Mouse (Mus musculus): ENCODE data around the gene Cdh13. TPM values are rescaled to one million over a fixed set of nuclear protein-coding genes. Genes with fewer than 3 reads are reported as not detected.
A peak's percentile ranks its signal among the peaks of the same experiment; 100 is the strongest.

Cdh13 gene
- polyA plus RNA-seq, 1 experiment from 2014 or later = 120 TPM

DNA sequence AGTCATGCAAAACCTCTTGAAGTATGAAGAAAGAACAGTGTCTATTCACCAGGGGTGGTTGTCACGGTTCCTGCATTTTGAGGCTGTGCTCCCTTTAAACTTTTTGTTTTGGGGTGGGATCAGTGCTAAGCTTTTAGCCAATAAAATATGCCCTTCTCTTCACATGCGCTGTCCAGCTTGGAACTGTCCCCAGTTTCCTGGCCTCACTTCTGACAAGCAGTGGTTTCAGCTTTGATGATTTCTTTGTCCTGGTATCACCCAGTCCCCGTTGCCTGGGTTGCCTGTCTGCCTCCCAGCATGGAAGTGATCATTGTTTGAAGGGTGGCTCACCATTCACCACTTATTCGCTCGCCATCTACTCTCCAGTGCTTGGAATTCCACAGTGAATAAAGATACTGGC, 156.3 kb downstream of the Cdh13 start:
- Histone ChIP-seq H3K36me3 (ENCODE audit: control insufficient read depth, insufficient read depth, low read length) (no peaks in the 10 kb centered on the region), H3K9ac (ENCODE audit: low read depth, low read length) (no peak overlapping the region), H3K4me2 (ENCODE audit: low read length) (no peak overlapping the region), H3K4me3 (ENCODE audit: low read length) (no peak overlapping the region), H3K27ac (ENCODE audit: low read depth, low read length) (no peak overlapping the region), H3K9me3 (ENCODE audit: control insufficient read depth, low read length) (no peaks in the 10 kb centered on the region), H3K4me1 (ENCODE audit: control insufficient read depth, insufficient read depth, low read depth, low read length) (peaks cover 10% of the 10 kb centered on the region), H3K27me3 (replicated peaks; ENCODE audit: control insufficient read depth, insufficient read depth, low read length) (no peaks in the 10 kb centered on the region)
- WGBS = 30% methylated on average over 5 of the region's 5 CpGs
- ATAC-seq = peak; percentile 67; the same call in 1 of the 2 replicates

DNA sequence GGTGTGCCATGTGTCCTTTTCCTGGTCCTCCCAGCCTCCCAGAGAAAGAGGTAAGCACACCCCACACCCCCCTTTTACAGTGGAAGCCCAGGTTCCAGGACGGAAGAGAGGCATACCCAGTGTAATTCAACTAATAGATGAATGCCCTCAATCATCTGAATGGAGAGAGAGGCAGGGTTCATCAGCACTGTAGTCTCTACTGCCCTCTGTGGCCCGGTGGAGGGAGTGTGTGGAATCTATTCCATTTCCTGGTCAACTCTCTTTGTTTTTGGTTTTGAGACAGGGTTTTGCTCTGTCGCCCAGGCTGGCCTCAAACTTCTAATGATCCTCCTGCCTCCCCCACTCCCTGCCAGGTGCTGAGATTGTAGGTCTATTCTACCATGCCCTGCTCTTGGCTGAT, 159.8 kb downstream of the Cdh13 start:
- peaks cover 2% of the 10 kb centered on the region; the same call in 1 of the 2 replicates for H3K4me1 ChIP-seq (ENCODE audit: control insufficient read depth, insufficient read depth, low read depth, low read length)
- no peak for ATAC-seq
- H3K27ac ChIP-seq (ENCODE audit: low read depth, low read length) = no peak overlapping the region
- H3K9ac ChIP-seq (ENCODE audit: low read depth, low read length) = no peak overlapping the region
- no peaks in the 10 kb centered on the region for H3K27me3 ChIP-seq (replicated peaks; ENCODE audit: control insufficient read depth, insufficient read depth, low read length)
- WGBS = 60% methylated on average over 3 of the region's 3 CpGs
- no peaks in the 10 kb centered on the region for H3K9me3 ChIP-seq (ENCODE audit: control insufficient read depth, low read length)
- H3K4me2 ChIP-seq (ENCODE audit: low read length) = no peak overlapping the region
- no peaks in the 10 kb centered on the region for H3K36me3 ChIP-seq (ENCODE audit: control insufficient read depth, insufficient read depth, low read length)
- H3K4me3 ChIP-seq (ENCODE audit: low read length) = no peak overlapping the region

DNA sequence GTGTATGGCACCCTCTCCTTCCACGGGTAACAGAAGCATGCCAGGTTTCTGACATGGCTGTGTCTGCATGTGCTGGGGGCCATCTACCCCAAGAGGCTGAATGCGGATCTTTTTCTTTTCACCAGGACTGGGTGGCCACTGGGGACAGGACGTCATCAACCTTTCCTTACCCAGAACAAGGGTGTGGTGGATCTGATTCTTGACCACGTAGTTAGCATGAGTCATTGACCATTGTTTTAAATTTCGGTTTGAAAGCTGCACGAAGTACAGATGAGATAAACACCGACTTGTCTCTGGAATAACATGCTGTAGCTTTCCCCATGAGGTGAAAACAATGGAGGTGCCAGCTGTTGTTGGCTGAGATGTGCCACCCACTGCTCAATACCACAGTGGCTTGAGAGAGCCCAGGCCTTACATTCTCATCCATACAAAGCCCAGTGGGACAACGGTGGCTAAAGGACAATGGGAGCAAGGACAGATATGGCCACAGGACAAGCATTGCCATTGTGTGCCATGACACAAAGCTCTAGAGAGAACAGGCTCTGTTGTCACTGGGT, 161.2 kb downstream of the Cdh13 start:
- no peaks in the 10 kb centered on the region for H3K9me3 ChIP-seq (ENCODE audit: control insufficient read depth, low read length)
- WGBS = 71% methylated on average over 8 of the region's 8 CpGs
- H3K27ac ChIP-seq (ENCODE audit: low read depth, low read length) = no peak overlapping the region
- H3K27me3 ChIP-seq (replicated peaks; ENCODE audit: control insufficient read depth, insufficient read depth, low read length) = no peaks in the 10 kb centered on the region
- H3K4me2 ChIP-seq (ENCODE audit: low read length) = no peak overlapping the region
- peaks cover 2% of the 10 kb centered on the region; the same call in 1 of the 2 replicates for H3K4me1 ChIP-seq (ENCODE audit: control insufficient read depth, insufficient read depth, low read depth, low read length)
- no peaks in the 10 kb centered on the region for H3K36me3 ChIP-seq (ENCODE audit: control insufficient read depth, insufficient read depth, low read length)
- no peak overlapping the region for H3K4me3 ChIP-seq (ENCODE audit: low read length)
- no peak for ATAC-seq
- H3K9ac ChIP-seq (ENCODE audit: low read depth, low read length) = no peak overlapping the region

DNA sequence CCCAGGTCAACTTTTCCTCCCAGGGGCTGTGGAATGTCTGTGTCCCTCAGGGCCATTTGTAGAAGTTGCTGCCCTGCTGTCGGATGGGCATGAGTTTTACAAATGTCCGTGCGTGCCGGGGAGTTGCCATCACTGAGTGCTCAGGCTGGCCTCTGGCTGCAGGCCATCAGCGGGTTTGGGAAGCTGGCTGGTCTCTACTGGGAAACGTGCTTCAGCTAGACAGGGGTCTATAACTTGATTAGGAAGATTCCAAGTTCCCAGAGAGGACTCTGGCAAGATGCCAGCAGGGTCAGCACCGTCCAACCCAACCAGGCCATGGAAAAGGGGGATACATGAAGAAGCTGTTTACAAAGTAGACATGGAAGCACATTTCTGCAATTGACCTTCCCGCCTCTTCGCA, 163.0 kb downstream of the Cdh13 start:
- Histone ChIP-seq H3K4me1 (ENCODE audit: control insufficient read depth, insufficient read depth, low read depth, low read length) (no peaks in the 10 kb centered on the region; the same call in 1 of the 2 replicates), H3K4me2 (ENCODE audit: low read length) (no peak overlapping the region), H3K9ac (ENCODE audit: low read depth, low read length) (no peak overlapping the region), H3K4me3 (ENCODE audit: low read length) (no peak overlapping the region), H3K9me3 (ENCODE audit: control insufficient read depth, low read length) (no peaks in the 10 kb centered on the region), H3K27ac (ENCODE audit: low read depth, low read length) (no peak overlapping the region), H3K36me3 (ENCODE audit: control insufficient read depth, insufficient read depth, low read length) (no peaks in the 10 kb centered on the region), H3K27me3 (replicated peaks; ENCODE audit: control insufficient read depth, insufficient read depth, low read length) (no peaks in the 10 kb centered on the region)
- no peak for ATAC-seq
- 68% methylated on average over 9 of the region's 9 CpGs for WGBS

DNA sequence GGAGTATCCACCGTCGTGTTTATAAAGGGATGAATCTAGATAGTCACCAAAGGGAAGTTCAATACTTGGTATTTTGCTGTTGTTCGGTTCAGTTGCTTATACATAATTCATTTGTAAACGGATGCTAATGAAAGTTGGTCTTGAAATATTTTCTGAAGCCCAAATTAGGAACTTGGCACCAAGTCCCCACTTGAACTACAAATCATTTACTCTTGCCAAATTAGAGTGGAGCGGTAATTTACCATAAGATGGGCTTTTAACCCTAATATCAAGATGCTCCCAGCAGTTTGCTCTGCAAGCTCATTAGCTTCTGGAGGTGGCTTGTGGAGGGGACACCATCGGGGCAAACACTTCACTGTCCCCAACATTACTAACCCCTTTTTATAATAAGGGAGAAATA, 164.5 kb downstream of the Cdh13 start:
- ATAC-seq = no peak
- no peak overlapping the region for H3K27ac ChIP-seq (ENCODE audit: low read depth, low read length)
- no peak overlapping the region for H3K4me2 ChIP-seq (ENCODE audit: low read length)
- no peak overlapping the region for H3K9ac ChIP-seq (ENCODE audit: low read depth, low read length)
- H3K36me3 ChIP-seq (ENCODE audit: control insufficient read depth, insufficient read depth, low read length) = no peaks in the 10 kb centered on the region
- WGBS = 79% methylated on average over 6 of the region's 6 CpGs
- H3K9me3 ChIP-seq (ENCODE audit: control insufficient read depth, low read length) = no peaks in the 10 kb centered on the region
- H3K4me1 ChIP-seq (ENCODE audit: control insufficient read depth, insufficient read depth, low read depth, low read length) = no peaks in the 10 kb centered on the region; the same call in 1 of the 2 replicates
- no peak overlapping the region for H3K4me3 ChIP-seq (ENCODE audit: low read length)
- no peaks in the 10 kb centered on the region for H3K27me3 ChIP-seq (replicated peaks; ENCODE audit: control insufficient read depth, insufficient read depth, low read length)

DNA sequence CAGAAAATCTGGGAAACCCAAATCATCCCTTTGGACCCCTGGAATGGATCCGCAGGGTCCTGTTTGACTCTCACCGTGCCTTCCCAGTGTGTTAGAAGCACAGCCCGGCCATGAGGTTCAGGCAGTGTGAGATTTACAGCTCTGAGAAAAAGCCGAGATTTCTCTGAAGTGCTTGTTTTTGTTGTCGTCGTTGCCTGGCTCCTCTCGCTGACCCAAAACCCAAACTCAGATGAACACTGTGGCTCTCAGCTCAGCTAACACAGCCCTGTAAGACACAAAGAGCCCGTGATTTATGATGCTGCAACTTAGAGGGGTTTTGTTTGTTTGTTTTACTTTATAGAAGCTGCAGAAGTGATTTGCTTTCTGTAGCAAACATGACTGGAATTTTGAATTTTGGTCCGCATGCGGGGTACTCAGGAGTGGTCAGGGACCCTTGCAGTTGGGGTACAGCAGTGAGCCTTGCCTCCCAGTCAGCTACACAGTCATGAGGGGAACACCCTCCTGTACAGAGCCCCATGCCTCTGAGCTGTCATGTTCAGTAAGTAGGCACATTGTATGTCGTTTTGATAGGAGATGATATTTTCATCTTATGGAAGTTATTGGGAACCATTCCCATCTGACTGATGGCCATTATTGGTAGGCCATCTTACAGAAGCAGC, 169.0 kb downstream of the Cdh13 start:
- Histone ChIP-seq H3K36me3 (ENCODE audit: control insufficient read depth, insufficient read depth, low read length) (no peaks in the 10 kb centered on the region), H3K27me3 (replicated peaks; ENCODE audit: control insufficient read depth, insufficient read depth, low read length) (no peaks in the 10 kb centered on the region), H3K4me3 (ENCODE audit: low read length) (no peak overlapping the region), H3K9me3 (ENCODE audit: control insufficient read depth, low read length) (no peaks in the 10 kb centered on the region), H3K9ac (ENCODE audit: low read depth, low read length) (no peak overlapping the region), H3K4me2 (ENCODE audit: low read length) (no peak overlapping the region), H3K27ac (ENCODE audit: low read depth, low read length) (no peak overlapping the region), H3K4me1 (ENCODE audit: control insufficient read depth, insufficient read depth, low read depth, low read length) (no peaks in the 10 kb centered on the region)
- ATAC-seq = peak; percentile 58; the same call in 1 of the 2 replicates
- WGBS = 63% methylated on average over 11 of the region's 11 CpGs

DNA sequence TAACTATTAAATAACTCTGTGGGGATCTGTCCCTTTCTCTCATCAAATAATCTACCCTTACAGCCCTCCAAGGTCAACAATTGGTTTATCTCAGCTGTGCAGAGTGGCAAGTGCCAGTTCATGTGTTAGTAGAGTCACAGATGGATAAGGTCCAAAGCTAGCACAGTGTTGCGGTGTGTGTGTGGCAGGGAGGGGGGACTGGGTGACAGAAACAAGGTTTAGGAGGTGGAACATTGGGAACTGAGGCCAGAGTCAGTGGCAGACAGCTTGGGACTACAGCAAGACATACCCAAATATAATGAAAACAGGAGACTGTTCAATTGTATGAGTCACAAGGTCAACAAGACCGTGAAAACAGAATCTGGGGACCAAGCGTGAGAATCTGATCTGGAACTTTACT, 171.7 kb downstream of the Cdh13 start:
- H3K27me3 ChIP-seq (replicated peaks; ENCODE audit: control insufficient read depth, insufficient read depth, low read length) = no peaks in the 10 kb centered on the region
- H3K36me3 ChIP-seq (ENCODE audit: control insufficient read depth, insufficient read depth, low read length) = no peaks in the 10 kb centered on the region
- H3K9ac ChIP-seq (ENCODE audit: low read depth, low read length) = no peak overlapping the region
- no peaks in the 10 kb centered on the region for H3K4me1 ChIP-seq (ENCODE audit: control insufficient read depth, insufficient read depth, low read depth, low read length)
- WGBS = 59% methylated on average over 3 of the region's 3 CpGs
- H3K4me2 ChIP-seq (ENCODE audit: low read length) = no peak overlapping the region
- ATAC-seq = no peak
- no peaks in the 10 kb centered on the region for H3K9me3 ChIP-seq (ENCODE audit: control insufficient read depth, low read length)
- H3K4me3 ChIP-seq (ENCODE audit: low read length) = no peak overlapping the region
- no peak overlapping the region for H3K27ac ChIP-seq (ENCODE audit: low read depth, low read length)

DNA sequence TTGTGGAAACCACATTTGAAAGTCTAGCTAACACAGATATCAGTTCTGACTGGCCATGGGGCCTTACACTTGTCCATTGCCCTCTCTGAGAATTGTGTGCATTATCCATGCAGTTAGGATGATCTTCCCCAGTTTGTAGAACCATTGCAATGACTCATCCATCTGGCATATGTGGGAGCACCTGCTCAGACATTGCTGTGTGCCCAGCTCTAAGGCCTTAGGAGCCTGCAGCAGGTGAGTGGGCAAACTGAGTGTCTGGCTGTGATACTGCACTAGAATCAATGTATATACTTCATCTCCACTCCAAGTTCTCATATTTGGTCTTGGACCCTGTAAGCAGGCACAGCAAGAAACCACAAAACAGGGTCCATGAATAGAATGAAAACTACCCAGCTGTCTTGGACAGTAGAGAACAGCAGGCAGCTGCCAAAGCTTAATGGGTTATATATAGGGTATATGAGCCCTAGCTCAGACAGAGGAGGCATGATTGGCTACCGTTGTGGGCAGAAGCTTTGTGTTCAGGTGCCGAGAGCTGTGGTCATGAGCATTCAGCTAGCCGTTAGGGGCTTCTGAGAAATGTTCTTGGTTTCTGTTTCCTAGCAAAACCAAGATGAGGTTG, 181.9 kb downstream of the Cdh13 start:
- 95% methylated on average over 3 of the region's 3 CpGs for WGBS
- no peak for ATAC-seq
- no peak overlapping the region for H3K4me2 ChIP-seq (ENCODE audit: low read length)
- H3K36me3 ChIP-seq (ENCODE audit: control insufficient read depth, insufficient read depth, low read length) = no peaks in the 10 kb centered on the region
- H3K4me3 ChIP-seq (ENCODE audit: low read length) = no peak overlapping the region
- H3K27ac ChIP-seq (ENCODE audit: low read depth, low read length) = no peak overlapping the region
- H3K9me3 ChIP-seq (ENCODE audit: control insufficient read depth, low read length) = no peaks in the 10 kb centered on the region
- H3K27me3 ChIP-seq (replicated peaks; ENCODE audit: control insufficient read depth, insufficient read depth, low read length) = no peaks in the 10 kb centered on the region
- H3K4me1 ChIP-seq (ENCODE audit: control insufficient read depth, insufficient read depth, low read depth, low read length) = no peaks in the 10 kb centered on the region
- H3K9ac ChIP-seq (ENCODE audit: low read depth, low read length) = no peak overlapping the region

DNA sequence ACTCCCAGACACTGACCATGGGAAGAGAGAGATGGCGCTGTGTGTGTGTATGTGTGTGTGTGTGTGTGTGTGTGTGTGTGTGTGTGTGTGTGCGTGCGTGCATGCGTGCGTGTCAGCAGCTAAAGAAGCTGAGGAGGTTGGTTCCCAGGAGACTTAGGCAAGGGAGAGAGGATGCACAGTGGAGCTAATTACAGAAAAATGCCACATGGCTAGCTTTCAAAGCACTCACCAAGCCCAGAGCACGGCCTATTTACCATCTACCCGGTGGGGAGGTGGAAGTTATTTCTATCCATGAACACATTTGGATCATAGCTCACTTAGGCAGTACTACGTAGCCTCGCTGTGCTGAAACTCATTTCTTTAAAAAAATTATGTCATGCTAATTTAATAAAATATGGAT, 194.1 kb downstream of the Cdh13 start:
- Histone ChIP-seq H3K4me3 (ENCODE audit: low read length) (no peak overlapping the region), H3K4me2 (ENCODE audit: low read length) (no peak overlapping the region), H3K27ac (ENCODE audit: low read depth, low read length) (no peak overlapping the region), H3K4me1 (ENCODE audit: control insufficient read depth, insufficient read depth, low read depth, low read length) (peaks cover 2% of the 10 kb centered on the region; the same call in 1 of the 2 replicates), H3K9ac (ENCODE audit: low read depth, low read length) (no peak overlapping the region), H3K36me3 (ENCODE audit: control insufficient read depth, insufficient read depth, low read length) (no peaks in the 10 kb centered on the region), H3K9me3 (ENCODE audit: control insufficient read depth, low read length) (no peaks in the 10 kb centered on the region), H3K27me3 (replicated peaks; ENCODE audit: control insufficient read depth, insufficient read depth, low read length) (no peaks in the 10 kb centered on the region)
- no peak for ATAC-seq
- WGBS = 53% methylated on average over 9 of the region's 9 CpGs
